Mouse (Mus musculus) heart, embryonic 12.5 days (tissue): Measurements from ENCODE around the gene Ntn3. TPM values are rescaled to one million over a fixed set of nuclear protein-coding genes. Genes with fewer than 3 reads are reported as not detected.

ENCODE experiments used
- ATAC-seq: fragments of 200-750 bp; cut with Nextera tagmentation; 2 replicates; pipeline ENCODE4 v1.8.0; 2017; ENCODE audit warnings: moderate TSS enrichment, moderate library complexity; ENCODE audit not compliant: insufficient number of reproducible peaks, low FRiP score
- H3K27ac ChIP-seq: fragments of 300-500 bp; sonication (generic); 2 replicates; pipeline ENCODE4 v1.5.1; 2016; ENCODE audit warnings: mild to moderate bottlenecking, moderate library complexity; ENCODE audit not compliant: poor library complexity, severe bottlenecking
- H3K27me3 ChIP-seq: fragments of 300-500 bp; sonication (generic); replicated peaks from 2 replicates; pipeline ENCODE4 v1.6.1; 2016; ENCODE audit warnings: mild to moderate bottlenecking, moderate library complexity
- H3K36me3 ChIP-seq: fragments of 300-500 bp; sonication (generic); 2 replicates; pipeline ENCODE4 v1.6.1; 2016; ENCODE audit warnings: mild to moderate bottlenecking, moderate library complexity
- H3K4me1 ChIP-seq: fragments of 300-500 bp; sonication (generic); replicated peaks from 2 replicates; pipeline ENCODE4 v1.6.1; 2016; ENCODE audit warnings: mild to moderate bottlenecking
- H3K4me2 ChIP-seq: fragments of 300-500 bp; sonication (generic); 2 replicates; pipeline ENCODE4 v1.6.1; 2016; ENCODE audit warnings: mild to moderate bottlenecking, moderate library complexity
- H3K4me3 ChIP-seq: fragments of 300-500 bp; sonication (generic); 2 replicates; pipeline ENCODE4 v1.5.1; 2016; ENCODE audit warnings: mild to moderate bottlenecking
- H3K9ac ChIP-seq: fragments of 300-500 bp; sonication (generic); 2 replicates; pipeline ENCODE4 v1.6.1; 2016; ENCODE audit warnings: mild to moderate bottlenecking, moderate library complexity
- H3K9me3 ChIP-seq: fragments of 300-500 bp; sonication (generic); replicated peaks from 2 replicates; pipeline ENCODE4 v1.6.1; 2016; ENCODE audit warnings: mild to moderate bottlenecking, moderate library complexity
- WGBS: fragments of 180-500 bp; shearing (Covaris S2); methylation state at CpG from one replicate; pipeline ENCODE4 v1.1.7; 2016; 5-methylcytosine and 5-hydroxymethylcytosine counted together
- polyA plus RNA-seq: library from polyadenylated mRNA; unstranded; fragments of >200 nt; fragmentation: Nextera tagmentation; extraction: Ambion mirVana; gene quantifications from 2 replicates; pipeline ENCODE4 v1.2.1, GENCODE M21; 2016

Ntn3 gene
- polyA plus RNA-seq, 1 experiment from 2014 or later: 2.0 TPM

GRCm38 (mm10) chr17:24173423-24173822 lies 35.9 kb downstream of the Ntn3 start:
- 2% methylated on average over 3 of the region's 3 CpGs for WGBS
- Histone ChIP-seq H3K36me3 (no peaks in the 10 kb centered on the region), H3K27me3 (no peaks in the 10 kb centered on the region), H3K4me3 (no peak overlapping the region), H3K4me1 (peaks cover 9% of the 10 kb centered on the region), H3K4me2 (no peak overlapping the region), H3K9me3 (no peaks in the 10 kb centered on the region), H3K27ac (no peak overlapping the region), H3K9ac (no peak overlapping the region)
- no peak for ATAC-seq

- no peak overlapping the region for H3K27ac ChIP-seq
- H3K9ac ChIP-seq: no peak overlapping the region
- whole genome bisulfite sequencing: 85% methylated on average over 4 of the region's 4 CpGs
- H3K36me3 ChIP-seq: peaks cover 11% of the 10 kb centered on the region
- peaks cover 22% of the 10 kb centered on the region for H3K4me1 ChIP-seq
- no peaks in the 10 kb centered on the region for H3K27me3 ChIP-seq
- H3K4me3 ChIP-seq: no peak overlapping the region
- ATAC-seq: no peak
- no peaks in the 10 kb centered on the region for H3K9me3 ChIP-seq
- H3K4me2 ChIP-seq: no peak overlapping the region
Observed at GRCm38 (mm10) chr17:24171738-24172137, 37.6 kb downstream of the Ntn3 start.

GRCm38 (mm10) chr17:24170729-24171128 lies 38.6 kb downstream of the Ntn3 start:
- no peak overlapping the region for H3K4me3 ChIP-seq
- no peak overlapping the region for H3K4me2 ChIP-seq
- H3K9me3 ChIP-seq: no peaks in the 10 kb centered on the region
- H3K36me3 ChIP-seq: peaks cover 16% of the 10 kb centered on the region
- no peaks in the 10 kb centered on the region for H3K27me3 ChIP-seq
- WGBS: 66% methylated on average over 5 of the region's 5 CpGs
- H3K27ac ChIP-seq: no peak overlapping the region
- H3K9ac ChIP-seq: no peak overlapping the region
- ATAC-seq: no peak
- peaks cover 22% of the 10 kb centered on the region for H3K4me1 ChIP-seq

GRCm38 (mm10) chr17:24170125-24170524 lies 39.2 kb downstream of the Ntn3 start:
- Histone ChIP-seq H3K27ac (peak overlapping the region; percentile 95; the same call in 1 of the 2 replicates), H3K4me2 (peak overlapping the region; percentile 84), H3K4me3 (peak overlapping the region; percentile 69), H3K9me3 (no peaks in the 10 kb centered on the region), H3K27me3 (no peaks in the 10 kb centered on the region), H3K36me3 (peaks cover 22% of the 10 kb centered on the region), H3K4me1 (peaks cover 28% of the 10 kb centered on the region), H3K9ac (peak overlapping the region; percentile 83)
- no peak for ATAC-seq
- WGBS: 67% methylated on average over 3 of the region's 3 CpGs

GRCm38 (mm10) chr17:24169317-24170065 lies 39.8 kb downstream of the Ntn3 start, which contains the start of gene Atp6v0c:
Gene Atp6v0c, minus strand, starts transcription at chr17:24169702.
- peak within 1 kb of the TSS; percentile 95 for H3K27ac ChIP-seq
- H3K9me3 ChIP-seq: no peaks in the 10 kb centered on the region
- H3K27me3 ChIP-seq: no peaks in the 10 kb centered on the region
- H3K4me3 ChIP-seq: peak within 1 kb of the TSS; percentile 69
- peaks cover 28% of the 10 kb centered on the region for H3K36me3 ChIP-seq
- peak; percentile 92 for ATAC-seq
- H3K9ac ChIP-seq: peak within 1 kb of the TSS; percentile 83
- WGBS: under 1% methylated on average over 58 of the region's 58 CpGs
- H3K4me2 ChIP-seq: peak within 1 kb of the TSS; percentile 84
- H3K4me1 ChIP-seq: peaks cover 34% of the 10 kb centered on the region

DNA sequence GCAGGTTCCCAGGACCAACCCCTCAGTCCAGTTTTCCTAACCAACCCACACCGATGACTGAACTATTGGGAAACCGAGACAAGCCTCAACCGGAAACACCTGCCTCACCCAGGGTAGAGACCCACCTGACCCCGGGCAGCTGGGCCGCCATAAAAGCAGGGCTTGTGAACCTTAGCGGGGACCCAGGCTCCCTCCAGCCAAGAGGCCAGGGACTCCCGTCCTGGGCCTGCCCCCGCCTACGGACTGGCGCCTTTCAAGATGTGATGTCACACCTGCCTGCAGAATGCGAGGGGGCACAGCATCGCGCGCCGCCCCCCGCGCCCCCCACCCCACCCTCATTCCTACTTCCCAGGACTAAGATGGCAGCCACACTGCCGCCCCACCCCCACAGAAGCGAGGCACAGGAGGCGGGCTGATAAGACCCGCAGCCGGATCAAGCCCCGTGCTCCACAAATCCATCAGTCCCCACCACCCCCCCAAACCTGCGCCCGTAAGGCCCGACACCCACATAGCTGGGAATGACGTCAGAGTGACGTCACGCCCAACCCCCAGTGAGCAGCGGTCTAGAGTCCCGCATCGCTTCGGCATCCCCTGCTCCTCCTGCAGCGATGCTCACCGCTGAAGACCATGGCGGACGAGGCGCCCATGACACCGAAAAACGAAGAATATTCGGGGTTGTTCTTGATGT lies 40.6 kb downstream of the Ntn3 start:
- Histone ChIP-seq H3K36me3 (peaks cover 30% of the 10 kb centered on the region), H3K9ac (peak overlapping the region; percentile 83), H3K27me3 (no peaks in the 10 kb centered on the region), H3K4me3 (peak overlapping the region; percentile 69), H3K4me1 (peaks cover 34% of the 10 kb centered on the region), H3K9me3 (no peaks in the 10 kb centered on the region), H3K4me2 (peak overlapping the region; percentile 84), H3K27ac (peak overlapping the region; percentile 95)
- WGBS: under 1% methylated on average over 40 of the region's 41 CpGs
- ATAC-seq: peak; percentile 78

DNA sequence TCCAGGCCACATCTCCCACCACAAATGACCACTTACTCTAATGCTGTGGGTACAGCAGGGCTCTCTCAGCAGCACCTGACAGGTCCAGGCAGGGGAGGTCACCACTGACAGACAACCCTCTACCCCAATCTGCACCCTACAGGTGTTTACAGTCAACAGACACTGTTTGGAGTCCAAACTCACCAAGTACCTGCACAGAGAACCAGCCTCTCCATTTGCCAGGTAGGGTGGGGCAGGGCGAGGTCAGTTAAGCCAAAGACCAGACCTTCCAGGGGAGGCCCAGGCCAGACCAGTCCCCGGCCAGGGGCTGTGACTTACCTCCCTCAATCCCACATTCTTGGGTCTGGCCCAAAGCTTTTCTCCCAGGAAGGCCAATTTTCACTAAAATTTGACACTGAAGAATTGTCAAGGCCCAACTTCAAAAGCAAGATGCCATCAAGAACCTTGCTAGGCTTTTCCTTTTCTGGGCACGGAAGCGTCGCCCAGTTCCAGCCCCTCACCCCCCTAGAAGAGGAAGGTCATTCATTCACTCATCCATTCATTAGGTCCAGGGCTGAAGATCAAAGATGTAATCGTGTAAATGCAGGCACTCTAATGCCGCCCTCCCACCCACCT lies 41.3 kb downstream of the Ntn3 start:
- 61% methylated on average over 7 of the region's 7 CpGs for WGBS
- no peaks in the 10 kb centered on the region for H3K27me3 ChIP-seq
- H3K4me3 ChIP-seq: peak overlapping the region; percentile 69
- ATAC-seq: no peak
- H3K4me2 ChIP-seq: peak overlapping the region; percentile 84
- peak overlapping the region; percentile 95 for H3K27ac ChIP-seq
- no peaks in the 10 kb centered on the region for H3K9me3 ChIP-seq
- peak overlapping the region; percentile 83 for H3K9ac ChIP-seq
- H3K36me3 ChIP-seq: peaks cover 30% of the 10 kb centered on the region
- H3K4me1 ChIP-seq: peaks cover 38% of the 10 kb centered on the region

- H3K27ac ChIP-seq: no peak overlapping the region
- H3K4me3 ChIP-seq: no peak overlapping the region
- H3K9me3 ChIP-seq: no peaks in the 10 kb centered on the region
- H3K9ac ChIP-seq: 0 out of 2 replicates have a peak overlapping the region, but pooled peaks have one; percentile 83
- H3K4me2 ChIP-seq: peak overlapping the region; percentile 84; the same call in 1 of the 2 replicates
- no peak for ATAC-seq
- peaks cover 30% of the 10 kb centered on the region for H3K36me3 ChIP-seq
- no peaks in the 10 kb centered on the region for H3K27me3 ChIP-seq
- H3K4me1 ChIP-seq: peaks cover 45% of the 10 kb centered on the region
- WGBS: 81% methylated on average over 6 of the region's 6 CpGs
Observed at GRCm38 (mm10) chr17:24167120-24167519, 42.2 kb downstream of the Ntn3 start.

GRCm38 (mm10) chr17:24164566-24165259 lies 44.6 kb downstream of the Ntn3 start:
- no peaks in the 10 kb centered on the region for H3K9me3 ChIP-seq
- H3K4me1 ChIP-seq: peaks cover 39% of the 10 kb centered on the region
- no peak overlapping the region for H3K4me3 ChIP-seq
- 77% methylated on average over 11 of the region's 11 CpGs for WGBS
- H3K27ac ChIP-seq: no peak overlapping the region
- H3K36me3 ChIP-seq: peaks cover 30% of the 10 kb centered on the region
- H3K9ac ChIP-seq: peak overlapping the region; percentile 29; the same call in 1 of the 2 replicates
- H3K27me3 ChIP-seq: no peaks in the 10 kb centered on the region
- H3K4me2 ChIP-seq: no peak overlapping the region
- no peak for ATAC-seq

- Histone ChIP-seq H3K4me1 (peaks cover 38% of the 10 kb centered on the region), H3K9ac (peak within 1 kb of the TSS; percentile 90), H3K4me3 (peak within 1 kb of the TSS; percentile 95), H3K27ac (peak within 1 kb of the TSS; percentile 91), H3K4me2 (peak within 1 kb of the TSS; percentile 100), H3K9me3 (no peaks in the 10 kb centered on the region), H3K27me3 (no peaks in the 10 kb centered on the region), H3K36me3 (peaks cover 30% of the 10 kb centered on the region)
- peak; percentile 94 for ATAC-seq
- WGBS: under 1% methylated on average over 47 of the region's 47 CpGs
Observed at GRCm38 (mm10) chr17:24163176-24163962, 46.0 kb downstream of the Ntn3 start, which contains the start of gene Amdhd2. Gene Amdhd2, minus strand, starts transcription at chr17:24163766.
